Mouse (Mus musculus) gastrocnemius, postnatal 36 days (tissue): Measurements from ENCODE around the gene Zbtb37. TPM values are rescaled to one million over a fixed set of nuclear protein-coding genes. Genes with fewer than 3 reads are reported as not detected.
"Not testable (repeated sequence)": the region's sequence is repeated elsewhere in the genome, so short reads cannot be mapped to it uniquely, and the experiment has no call there.

Source experiments
- DNase-seq, 2 experiments: peaks; one replicate each; pipeline ENCODE4 v3.0.0; 2022
- intact Hi-C: fragments of 180-260 bp; cut with DNase I; formaldehyde crosslinking; loops from one replicate; pipeline ENCODE4 v1.15.1; 2025
- total RNA-seq, 2 experiments: library from RNA; stranded (reverse); gene quantifications; 2 replicates each; pipeline ENCODE4 v1.2.3; 2021

The Zbtb37 gene
- total RNA-seq, 2 experiments from 2014 or later = 5.3 to 7.1 TPM

DNA sequence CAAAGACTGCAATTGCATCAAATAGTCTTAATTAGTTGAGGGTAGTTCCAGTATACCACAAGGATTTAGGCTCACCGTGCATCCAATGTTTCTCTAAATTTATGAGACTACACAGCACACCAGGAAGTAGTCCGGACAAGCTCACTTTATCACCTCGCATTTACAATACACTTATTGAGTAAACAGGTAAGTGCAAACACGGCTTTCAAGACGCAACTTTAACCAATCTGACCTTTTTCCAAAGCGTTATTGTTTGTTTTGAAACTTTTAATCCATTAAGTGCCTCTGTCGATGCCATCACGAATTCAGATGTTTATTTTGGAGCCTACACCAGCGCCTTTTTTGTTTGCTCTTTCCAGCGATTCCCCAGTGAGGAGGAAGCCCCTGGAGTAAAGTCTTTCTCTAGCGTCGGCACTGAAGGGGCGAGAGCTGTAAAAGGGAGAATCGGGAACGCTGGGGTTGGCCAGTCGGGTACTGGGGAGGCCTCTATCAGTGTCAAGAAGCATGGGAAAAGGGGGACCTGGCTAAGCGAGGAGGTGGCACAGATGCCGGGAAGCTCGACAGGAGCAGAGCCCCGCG lies 704 bp downstream of the Zbtb37 start:
- intact Hi-C loops = no loop called here
- no peak for DNase-seq

DNA sequence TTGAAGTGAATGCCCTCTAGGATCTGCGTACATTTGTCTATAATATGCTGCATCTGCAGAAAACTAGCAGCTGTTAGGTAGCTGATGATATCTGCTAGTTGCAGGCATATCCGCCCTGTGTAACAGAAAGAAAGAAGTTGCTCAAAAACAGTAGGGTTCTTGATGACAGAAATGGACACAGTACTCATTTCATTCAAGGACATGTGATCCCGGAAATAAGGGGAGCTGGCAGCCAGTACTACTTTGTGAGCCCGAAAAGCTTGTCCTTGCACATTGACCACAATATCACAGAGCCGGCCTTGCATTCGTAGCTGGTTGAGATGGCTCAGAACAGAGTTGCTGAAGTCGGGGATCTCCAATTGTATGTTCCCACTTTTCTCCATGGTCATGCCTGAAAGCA lies 2.3 kb downstream of the Zbtb37 start:
- intact Hi-C loops = no loop called here
- no peak for DNase-seq

DNA sequence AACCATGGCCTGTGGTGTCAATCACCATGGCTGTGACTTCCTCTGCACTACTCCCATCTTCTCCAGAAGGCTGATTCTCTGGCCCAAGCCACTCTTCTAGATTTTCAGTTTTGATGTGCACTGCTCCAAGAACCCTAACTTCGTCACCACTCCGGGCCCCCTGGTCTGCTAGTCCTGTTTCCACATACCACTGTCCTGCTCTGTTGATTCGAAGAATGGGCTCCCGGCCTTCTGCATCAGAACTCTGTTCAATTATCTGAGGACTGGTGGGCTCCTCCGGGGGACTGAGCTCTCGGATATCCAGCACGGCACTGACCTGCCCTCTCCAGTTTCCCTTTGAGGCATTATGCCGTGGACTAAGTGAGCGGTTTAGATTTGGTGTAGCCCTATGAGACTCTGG lies 2.8 kb downstream of the Zbtb37 start:
- intact Hi-C loops = no loop called here
- DNase-seq = no peak

DNA sequence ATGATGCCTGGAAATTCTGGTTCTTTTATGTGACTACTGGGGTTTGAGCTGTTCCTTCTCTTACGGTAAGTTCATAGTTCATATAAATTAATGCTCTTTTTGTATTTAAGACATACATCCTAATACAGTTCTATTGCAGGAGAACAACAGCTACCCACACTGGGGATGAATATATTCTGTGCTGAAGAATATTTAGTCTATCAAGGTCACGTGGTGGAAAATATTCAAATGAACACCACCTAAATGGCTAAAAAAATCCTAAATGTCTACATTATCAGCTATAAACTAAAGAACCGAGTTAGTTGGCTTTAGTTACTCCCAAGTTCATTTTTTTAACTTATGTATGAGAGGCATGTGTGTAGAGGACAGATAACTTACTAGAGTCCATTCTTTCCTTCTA lies 4.6 kb downstream of the Zbtb37 start:
- intact Hi-C loops = no loop called here
- no peak for DNase-seq

DNA sequence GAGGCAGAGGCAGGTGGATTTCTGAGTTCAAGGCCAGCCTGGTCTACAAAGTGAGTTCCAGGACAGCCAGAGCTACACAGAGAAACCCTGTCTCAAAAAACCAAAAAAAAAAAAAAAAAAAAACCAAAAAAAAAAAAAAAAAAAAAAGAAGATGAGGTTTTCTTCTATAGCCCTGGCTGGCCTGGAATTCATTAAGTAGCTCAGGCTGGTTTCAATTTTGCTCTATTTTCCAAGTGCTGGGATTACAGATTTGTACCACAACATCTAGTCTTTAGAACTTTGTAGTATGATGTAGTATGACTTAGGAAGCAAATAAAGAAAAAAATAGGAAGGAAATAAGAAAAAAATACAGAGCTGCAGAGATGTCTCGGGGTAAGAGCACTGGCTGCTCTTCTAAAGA lies 6.2 kb downstream of the Zbtb37 start:
- intact Hi-C loops, DNase-seq: not testable (repeated sequence)

DNA sequence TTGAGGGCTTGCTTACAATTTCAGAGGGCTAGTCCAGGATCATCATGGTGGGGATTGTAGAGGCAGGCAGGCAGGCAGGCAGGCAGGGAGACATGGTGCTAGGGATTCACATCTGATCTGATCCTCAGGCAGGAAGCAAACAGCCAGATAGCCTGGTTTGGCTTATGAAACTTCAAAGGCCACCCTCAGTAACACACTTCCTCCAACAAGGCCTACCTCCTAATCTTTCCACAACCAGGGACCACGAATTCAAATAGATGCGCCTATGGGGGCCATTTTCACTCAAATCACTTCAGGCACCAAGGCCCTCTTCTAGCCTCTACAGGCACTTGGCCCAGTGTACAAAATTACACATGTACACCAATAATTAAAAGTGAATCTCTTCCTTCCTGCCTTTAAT lies 7.5 kb downstream of the Zbtb37 start:
- intact Hi-C loops = no loop called here
- no peak for DNase-seq

DNA sequence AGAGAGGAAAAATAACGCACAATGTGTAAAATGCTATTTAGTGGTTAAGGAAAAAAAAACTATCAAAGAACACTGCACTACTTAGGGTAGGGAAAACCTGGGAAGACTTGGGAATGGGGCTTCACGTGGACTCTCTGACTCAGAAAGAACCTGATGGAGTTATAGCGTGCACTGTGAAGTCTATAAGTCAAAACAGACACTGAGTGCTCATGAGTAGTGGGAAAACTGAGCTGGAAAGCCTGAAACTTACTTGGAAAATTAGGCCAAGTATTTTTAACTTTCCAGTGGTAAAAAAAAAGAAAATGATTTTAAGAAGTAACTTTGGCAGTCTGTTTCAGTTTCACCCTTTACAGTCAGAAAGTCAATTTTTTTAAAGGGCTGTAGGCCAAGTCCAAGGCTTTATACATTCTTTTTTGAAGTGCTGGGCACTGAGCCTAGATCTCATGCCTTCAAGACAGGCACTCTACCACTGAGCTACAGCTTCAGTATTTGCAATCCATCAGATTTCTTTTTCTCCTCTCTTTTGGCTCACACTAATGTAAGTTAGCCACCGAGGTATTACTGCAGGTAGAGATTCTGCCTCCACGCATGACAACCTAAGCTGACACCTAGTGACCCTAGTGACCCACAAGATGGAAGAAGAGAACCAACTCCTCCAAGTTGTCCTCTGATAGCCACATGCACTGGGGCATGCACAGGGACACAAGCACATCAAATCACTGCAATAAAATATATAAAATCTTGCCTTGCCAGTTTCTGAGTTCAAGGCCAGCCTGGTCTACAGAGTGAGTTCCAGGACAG lies 9.0 kb downstream of the Zbtb37 start:
- intact Hi-C loops = no loop called here
- no peak for DNase-seq

DNA sequence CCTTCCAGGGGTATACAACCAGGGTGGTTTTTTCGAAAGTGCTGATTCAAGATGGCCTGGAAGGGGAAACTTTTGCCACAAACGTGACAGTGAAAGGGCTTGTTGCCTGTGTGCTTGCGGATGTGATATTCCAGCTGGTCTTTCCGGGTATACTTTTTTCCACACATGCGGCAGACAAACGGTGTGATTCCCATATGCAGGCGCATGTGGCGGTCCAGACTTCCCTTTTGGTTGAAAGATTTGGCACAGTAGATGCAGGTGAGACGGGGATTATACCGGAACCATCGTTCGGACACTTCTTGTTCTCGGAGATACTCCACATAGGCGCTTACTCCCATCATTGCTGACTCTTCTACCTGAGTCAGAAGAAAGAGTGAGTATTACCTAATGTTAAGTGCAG lies 14.6 kb downstream of the Zbtb37 start:
- intact Hi-C loops = no loop called here
- DNase-seq = no peak

DNA sequence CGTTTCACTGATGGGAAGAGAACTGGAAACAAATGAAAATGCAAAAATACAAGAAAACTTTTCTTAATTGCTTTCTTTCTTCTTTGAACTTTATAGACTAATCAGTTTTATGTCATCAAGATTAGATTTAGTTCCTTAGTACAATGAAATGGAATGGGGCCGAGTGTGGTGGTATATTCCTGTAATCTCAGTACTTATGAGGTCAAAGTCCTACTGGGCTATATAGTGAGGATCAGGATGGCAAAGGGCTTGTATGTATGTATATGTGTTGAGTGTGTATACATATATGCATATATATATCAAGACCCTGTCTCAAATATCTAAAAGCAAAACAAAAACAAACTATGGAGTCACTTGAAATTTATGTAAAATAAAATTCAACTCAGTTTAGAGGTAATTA lies 18.3 kb downstream of the Zbtb37 start:
- intact Hi-C loops = no loop called here
- DNase-seq = no peak

DNA sequence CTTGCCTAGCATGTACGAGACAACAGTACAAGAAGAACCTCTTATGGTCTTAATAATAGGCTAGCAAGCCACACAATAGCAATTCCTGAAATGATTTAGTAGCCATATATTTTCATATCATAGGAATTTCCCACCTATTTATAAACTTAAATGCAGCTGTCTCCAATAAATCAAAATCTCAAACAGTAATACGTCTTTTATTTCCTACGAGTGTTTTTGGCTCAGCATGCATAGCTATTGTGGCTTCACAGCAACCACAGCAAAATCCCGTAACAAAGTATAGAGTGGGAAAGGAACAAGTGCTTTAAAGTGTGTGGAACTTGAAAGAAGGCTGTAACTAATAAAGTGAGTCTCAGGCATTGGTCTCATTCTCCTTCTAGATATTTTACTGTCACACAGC lies 24.2 kb downstream of the Zbtb37 start:
- intact Hi-C loops = no loop called here
- DNase-seq = no peak

DNA sequence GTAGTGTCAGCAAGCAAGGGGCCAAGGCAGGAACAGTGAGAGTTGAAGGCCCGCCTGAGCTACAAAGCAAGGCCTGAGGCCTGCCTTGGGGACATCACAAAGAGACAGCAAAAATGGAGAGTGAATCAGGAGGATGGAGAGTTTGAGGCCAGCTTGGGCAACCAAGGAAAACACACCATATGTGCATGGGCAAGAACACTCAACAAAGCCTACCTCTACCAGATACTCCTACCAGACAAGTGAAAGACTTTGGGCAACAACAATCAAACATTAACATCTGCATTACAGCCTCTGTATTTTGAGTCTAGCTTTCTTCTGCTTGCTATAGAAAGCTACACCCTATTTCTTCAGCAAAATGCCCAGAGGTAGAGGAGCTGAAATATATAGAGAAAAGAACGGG lies 26.6 kb downstream of the Zbtb37 start:
- no peak for DNase-seq
- intact Hi-C loops = no loop called here

DNA sequence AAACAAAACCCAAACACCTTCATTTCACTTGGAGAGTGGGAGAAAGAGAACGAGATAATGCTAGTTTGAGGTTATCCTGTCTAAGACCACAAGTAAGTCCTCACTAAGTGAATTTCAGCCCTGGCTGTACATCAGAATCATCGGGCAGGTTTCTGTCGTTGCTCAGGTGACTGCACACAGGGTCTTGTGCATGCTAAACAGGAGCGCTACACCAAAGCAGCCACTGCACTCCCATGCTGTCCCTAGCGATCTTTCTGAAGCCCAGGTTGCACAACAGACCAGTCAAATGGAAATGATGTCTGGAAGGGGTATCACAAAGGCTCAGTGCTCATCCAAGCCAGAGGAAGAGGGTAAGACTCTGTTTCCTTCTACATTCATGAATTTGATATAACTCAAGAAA lies 28.2 kb downstream of the Zbtb37 start:
- intact Hi-C loops = no loop called here
- DNase-seq = no peak

DNA sequence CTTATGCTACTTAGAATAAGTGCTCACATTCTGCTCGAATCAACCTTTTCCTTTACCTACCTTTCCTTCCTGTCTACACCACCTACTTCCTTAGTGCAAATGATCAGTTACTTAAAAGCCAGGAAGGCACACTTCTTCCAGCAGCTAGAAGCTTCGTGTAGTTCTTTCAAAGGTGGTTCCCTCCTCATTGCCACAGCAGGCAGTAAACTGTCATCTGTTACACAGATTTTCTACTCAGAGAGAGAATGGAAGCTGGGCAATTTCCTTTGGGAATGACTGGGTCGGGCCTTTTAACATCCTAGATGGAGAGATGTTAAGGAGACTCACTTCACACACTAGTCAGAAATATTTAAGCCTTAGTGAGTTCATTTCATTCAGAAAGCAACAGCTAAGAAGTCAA lies 29.1 kb downstream of the Zbtb37 start:
- intact Hi-C loops = no loop called here
- DNase-seq = no peak

DNA sequence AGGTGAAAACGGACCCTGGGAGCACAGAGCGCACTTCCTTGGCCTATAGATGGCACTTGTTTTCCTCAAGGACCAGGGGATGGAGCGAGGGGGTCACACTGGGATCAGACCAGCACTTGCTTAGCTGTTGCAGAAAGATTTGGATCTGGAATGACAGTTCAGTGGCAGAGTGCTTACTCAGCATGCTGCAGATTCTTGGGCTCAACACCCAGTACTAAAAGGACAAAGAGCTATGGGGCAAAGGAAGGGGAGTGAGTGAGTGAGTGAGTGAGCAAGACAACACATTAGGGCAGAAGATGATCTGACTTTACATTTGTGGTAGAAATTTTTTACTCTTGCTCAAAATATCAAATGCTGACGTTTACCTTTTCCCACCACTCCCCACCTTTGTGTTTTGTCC lies 29.7 kb downstream of the Zbtb37 start:
- DNase-seq = no peak
- intact Hi-C loops = no loop called here

DNA sequence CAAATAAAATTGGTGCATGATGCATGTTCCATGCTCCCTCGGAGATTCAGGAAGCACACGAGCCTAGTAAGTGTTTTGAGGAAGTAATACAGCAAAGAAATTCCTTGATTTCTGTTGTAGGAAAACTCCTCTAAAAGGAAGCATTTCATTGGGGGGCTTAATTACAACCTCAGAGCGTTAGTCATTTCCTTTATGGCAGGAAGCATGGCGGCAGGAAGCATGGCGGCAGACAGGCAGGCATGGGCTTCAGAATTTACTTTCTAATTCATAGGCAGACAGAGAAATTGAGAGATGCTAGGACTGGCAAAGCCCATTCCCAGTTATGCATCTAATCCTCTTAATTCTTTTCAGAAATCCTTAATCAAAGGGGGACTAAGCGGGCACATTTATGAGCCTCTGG lies 40.8 kb downstream of the Zbtb37 start:
- intact Hi-C loops = no loop called here

DNA sequence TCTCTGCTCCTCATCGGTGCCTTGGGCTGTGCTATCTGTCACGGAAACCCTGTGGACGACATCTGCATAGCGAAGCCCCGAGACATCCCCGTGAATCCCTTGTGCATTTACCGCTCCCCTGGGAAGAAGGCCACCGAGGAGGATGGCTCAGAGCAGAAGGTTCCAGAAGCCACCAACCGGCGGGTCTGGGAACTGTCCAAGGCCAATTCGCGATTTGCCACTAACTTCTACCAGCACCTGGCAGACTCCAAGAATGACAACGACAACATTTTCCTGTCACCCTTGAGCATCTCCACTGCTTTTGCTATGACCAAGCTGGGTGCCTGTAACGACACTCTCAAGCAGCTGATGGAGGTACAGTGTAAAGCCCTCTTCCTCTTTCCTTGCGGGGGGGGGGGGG lies 45.3 kb downstream of the Zbtb37 start:
- no peak for DNase-seq
- intact Hi-C loops = no loop called here

More for the DNA sequence above, 40.8 kb downstream of the Zbtb37 start:
- DNase-seq = no peak

DNA sequence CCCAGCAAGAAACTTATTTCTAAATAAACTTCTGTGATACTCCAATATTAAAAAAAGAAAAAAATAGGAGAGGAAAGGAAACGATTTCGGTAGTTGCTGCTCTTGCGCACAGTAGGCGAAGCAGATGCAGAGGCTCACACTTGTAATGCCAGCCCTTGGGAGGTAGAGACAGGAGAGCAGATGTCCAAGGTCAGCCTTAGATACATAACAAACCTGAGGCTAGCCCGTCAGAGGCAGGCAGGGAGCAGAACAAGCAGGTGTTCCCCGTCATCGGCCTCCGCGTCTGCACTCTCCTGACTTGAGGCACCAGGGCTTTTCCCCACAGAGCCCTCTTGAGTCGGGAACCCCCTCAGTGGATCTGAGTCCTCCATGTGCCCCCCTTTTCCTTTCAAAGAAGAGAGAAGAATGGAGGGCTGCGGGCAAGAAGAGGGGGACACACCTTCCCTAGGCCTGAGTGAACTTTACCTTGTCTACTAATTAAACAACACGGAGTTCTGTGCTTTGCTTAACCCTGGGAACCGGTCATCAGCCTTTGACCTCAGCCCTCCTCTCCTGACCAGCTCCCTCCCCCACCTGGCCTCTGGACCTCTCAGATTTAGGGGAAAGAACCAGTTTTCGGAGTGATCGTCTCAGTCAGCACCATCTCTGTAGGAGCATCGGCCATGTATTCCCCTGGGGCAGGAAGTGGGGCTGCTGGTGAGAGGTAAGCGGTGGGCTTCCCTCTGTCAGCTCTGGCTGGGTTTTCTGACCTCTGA lies 47.6 kb downstream of the Zbtb37 start:
- intact Hi-C loops = no loop called here
- no peak for DNase-seq

DNA sequence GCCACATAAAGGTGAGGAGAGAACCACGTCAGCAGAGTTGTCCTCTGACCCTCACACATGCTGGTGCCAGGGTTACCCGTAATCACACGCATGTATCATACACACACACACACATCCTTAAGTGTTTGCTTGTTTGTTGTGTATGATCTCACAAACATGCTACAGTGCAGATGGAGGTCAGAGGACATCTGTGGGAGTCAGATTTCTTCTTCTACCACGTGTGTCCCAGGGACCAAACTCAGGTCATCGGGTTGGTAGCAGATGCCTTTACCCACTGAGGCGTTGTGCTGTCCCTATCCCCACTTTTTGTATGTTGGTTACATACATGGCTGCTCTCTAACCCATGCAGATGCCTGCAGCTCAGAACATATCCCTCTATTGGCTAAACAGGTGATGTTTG lies 49.2 kb downstream of the Zbtb37 start:
- DNase-seq = no peak

DNA sequence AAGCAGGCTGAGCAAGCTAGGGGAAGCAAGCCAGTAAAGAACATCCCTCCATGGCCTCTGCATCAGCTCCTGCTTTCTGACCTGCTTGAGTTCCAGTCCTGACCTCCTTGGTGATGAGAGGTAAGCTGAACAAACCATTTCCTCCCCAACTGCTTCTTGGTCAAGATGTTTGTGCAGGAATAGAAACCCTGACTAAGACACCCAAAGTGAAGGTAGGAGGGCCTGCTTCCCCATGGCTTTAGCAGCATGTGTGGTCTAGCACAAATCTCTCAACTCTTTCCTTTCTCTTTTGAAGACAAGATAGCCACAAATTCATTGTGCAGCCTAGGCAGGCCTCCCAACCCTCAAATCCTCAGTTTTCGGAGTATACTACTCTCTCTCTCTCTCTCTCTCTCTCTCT lies 49.9 kb downstream of the Zbtb37 start:
- intact Hi-C loops, DNase-seq: not testable (repeated sequence)

More for the DNA sequence above, 49.2 kb downstream of the Zbtb37 start:
- intact Hi-C loops = no loop called here

DNA sequence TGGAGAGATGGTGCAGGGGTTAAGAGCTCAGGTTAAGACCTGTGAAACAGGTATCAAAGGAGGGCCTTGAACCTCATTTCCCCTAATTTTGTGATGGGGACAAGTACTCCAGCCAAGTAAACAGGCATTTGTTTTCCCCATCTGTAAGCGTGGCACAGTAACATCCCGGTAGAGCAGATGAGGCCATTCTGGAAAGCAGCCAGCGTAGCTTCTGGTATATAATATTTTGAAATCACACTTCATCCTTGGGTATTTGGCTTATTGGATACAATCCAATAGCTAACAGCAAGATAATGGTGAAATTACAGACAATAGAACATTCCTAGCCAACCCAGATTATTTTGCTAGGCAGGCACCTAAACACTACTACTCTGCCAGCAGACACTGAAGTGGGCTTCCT lies 51.8 kb downstream of the Zbtb37 start:
- intact Hi-C loops = no loop called here

DNA sequence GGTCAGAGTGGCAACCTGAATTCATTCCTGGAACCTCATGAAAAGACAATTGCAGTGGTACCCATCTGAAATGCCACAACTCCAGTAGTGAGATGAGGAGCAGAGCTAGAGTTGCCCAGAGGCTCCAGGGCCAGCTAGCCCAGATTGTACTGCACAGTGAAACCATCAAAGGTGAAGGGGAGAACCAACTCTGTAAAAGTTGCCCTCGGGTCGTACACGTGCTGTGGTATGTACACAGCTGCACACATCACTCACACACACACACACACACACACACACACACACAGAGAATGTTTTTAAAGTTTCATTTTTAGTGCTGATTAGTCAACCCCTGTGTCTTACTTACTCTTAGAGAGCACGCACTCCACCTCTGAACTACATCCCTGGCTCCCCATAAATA lies 53.3 kb downstream of the Zbtb37 start:
- intact Hi-C loops = no loop called here

More for the DNA sequence above, 51.8 kb downstream of the Zbtb37 start:
- DNase-seq = no peak

More for the DNA sequence above, 53.3 kb downstream of the Zbtb37 start:
- no peak for DNase-seq
